Mouse (Mus musculus) midbrain, embryonic 12.5 days (tissue): ENCODE data around the gene Lclat1. TPM values are rescaled to one million over a fixed set of nuclear protein-coding genes. Genes with fewer than 3 reads are reported as not detected.

Experiments used
- ATAC-seq: fragments of 200-750 bp; cut with Nextera tagmentation; 2 replicates; pipeline ENCODE4 v1.8.0; 2017; ENCODE audit warnings: low read depth, moderate TSS enrichment, moderate library complexity; ENCODE audit not compliant: low FRiP score
- H3K27ac ChIP-seq: fragments of 300-500 bp; sonication (generic); replicated peaks from 2 replicates; pipeline ENCODE4 v1.5.1; 2016; ENCODE audit warnings: mild to moderate bottlenecking
- H3K27me3 ChIP-seq: fragments of 300-500 bp; sonication (generic); 2 replicates; pipeline ENCODE4 v1.6.1; 2016; ENCODE audit warnings: mild to moderate bottlenecking
- H3K36me3 ChIP-seq: fragments of 300-500 bp; sonication (generic); 2 replicates; pipeline ENCODE4 v1.6.1; 2016
- H3K4me1 ChIP-seq: fragments of 300-500 bp; sonication (generic); 2 replicates; pipeline ENCODE4 v1.6.1; 2016
- H3K4me2 ChIP-seq: fragments of 300-500 bp; sonication (generic); replicated peaks from 2 replicates; pipeline ENCODE4 v1.6.1; 2016; ENCODE audit warnings: mild to moderate bottlenecking, moderate library complexity
- H3K4me3 ChIP-seq: fragments of 300-500 bp; sonication (generic); 2 replicates; pipeline ENCODE4 v1.5.1; 2016; ENCODE audit warnings: mild to moderate bottlenecking
- H3K9ac ChIP-seq: fragments of 300-500 bp; sonication (generic); replicated peaks from 2 replicates; pipeline ENCODE4 v1.6.1; 2016; ENCODE audit warnings: mild to moderate bottlenecking, moderate library complexity
- H3K9me3 ChIP-seq: fragments of 300-500 bp; sonication (generic); 2 replicates; pipeline ENCODE4 v1.6.1; 2016; ENCODE audit warnings: mild to moderate bottlenecking
- WGBS: fragments of 180-500 bp; shearing (Covaris S2); methylation state at CpG from one replicate; pipeline ENCODE4 v1.1.7; 2016; 5-methylcytosine and 5-hydroxymethylcytosine counted together
- polyA plus RNA-seq: library from polyadenylated mRNA; unstranded; fragments of >200 nt; fragmentation: Nextera tagmentation; extraction: Ambion mirVana; gene quantifications from 2 replicates; pipeline ENCODE4 v1.2.1, GENCODE M21; 2016

The Lclat1 gene
- polyA plus RNA-seq, 1 experiment from 2014 or later, result 8.3 TPM

DNA sequence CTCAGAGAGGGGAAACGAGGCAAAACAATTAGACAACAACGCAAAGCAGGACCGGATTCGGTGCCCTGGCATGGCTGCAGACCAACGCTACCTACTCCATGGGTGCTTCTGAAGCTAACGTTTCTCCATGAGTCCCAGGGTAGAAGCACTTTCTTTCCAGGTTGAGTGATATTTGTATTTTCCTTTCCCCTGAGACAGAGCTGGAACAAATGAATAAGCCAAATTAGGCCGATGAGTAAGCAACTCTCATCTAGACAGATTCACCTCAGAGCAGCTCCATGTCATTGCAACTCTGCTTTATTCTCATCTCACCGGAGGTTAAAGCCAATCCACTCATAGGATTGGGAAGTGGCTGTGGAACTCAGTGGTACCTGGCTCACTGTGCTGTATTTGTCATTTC is 12.2 kb upstream of the Lclat1 start:
- ATAC-seq, result no peak
- H3K4me3 ChIP-seq, result no peak overlapping the region
- H3K4me1 ChIP-seq, result no peaks in the 10 kb centered on the region

DNA sequence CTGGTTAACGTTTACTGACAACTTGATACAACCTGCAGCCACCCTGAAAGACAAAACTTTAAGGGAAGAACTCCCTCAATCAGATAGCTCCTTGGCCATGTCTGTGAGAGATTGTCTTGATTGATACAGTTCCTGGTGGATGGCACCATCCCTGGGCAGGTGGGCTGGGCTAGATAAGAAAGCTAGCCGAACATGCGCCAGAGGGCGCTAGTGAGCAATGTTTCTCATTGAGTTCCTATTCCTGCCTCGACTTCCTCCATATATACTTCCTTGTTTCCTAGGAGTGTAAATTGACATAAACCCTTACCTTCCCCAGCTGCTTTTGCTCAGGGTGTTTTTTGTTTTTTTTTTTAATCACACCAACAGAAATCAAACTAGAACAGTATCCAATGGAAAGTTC is 11.3 kb upstream of the Lclat1 start:
- Histone ChIP-seq H3K36me3 (no peaks in the 10 kb centered on the region), H3K4me1 (no peaks in the 10 kb centered on the region), H3K4me2 (no peak overlapping the region), H3K9me3 (no peaks in the 10 kb centered on the region), H3K9ac (no peak overlapping the region), H3K4me3 (no peak overlapping the region), H3K27ac (no peak overlapping the region), H3K27me3 (peaks cover 13% of the 10 kb centered on the region)
- no peak for ATAC-seq
- WGBS, result 33% methylated on average over 5 of the region's 5 CpGs

More for the DNA sequence above, 12.2 kb upstream of the Lclat1 start:
- Histone ChIP-seq H3K4me2 (no peak overlapping the region), H3K36me3 (no peaks in the 10 kb centered on the region), H3K27ac (no peak overlapping the region), H3K27me3 (peaks cover 13% of the 10 kb centered on the region), H3K9ac (no peak overlapping the region), H3K9me3 (no peaks in the 10 kb centered on the region)
- 91% methylated on average over 8 of the region's 8 CpGs for WGBS

DNA sequence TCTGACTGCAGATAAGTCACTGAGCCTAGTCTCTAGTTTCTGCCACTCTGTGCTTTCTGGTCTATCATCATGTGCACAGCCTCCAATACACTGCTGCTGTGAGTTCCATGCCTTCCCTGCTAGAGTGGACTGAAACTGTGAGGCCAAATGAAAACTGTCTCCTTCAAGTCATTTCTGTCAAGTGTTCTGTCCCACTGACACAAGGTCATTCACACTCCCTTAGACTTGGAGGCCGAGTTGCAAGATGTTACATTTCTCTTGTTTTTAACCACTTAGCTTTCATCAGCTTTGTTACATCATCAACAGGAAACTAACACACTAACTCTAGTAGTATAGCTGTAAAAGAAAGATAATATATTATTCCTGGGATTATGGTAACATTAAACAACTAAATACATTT is 9.1 kb upstream of the Lclat1 start:
- no peak overlapping the region for H3K27ac ChIP-seq
- peaks cover 13% of the 10 kb centered on the region for H3K27me3 ChIP-seq
- 80% methylated on average over 1 of the region's 1 CpGs for WGBS
- no peak for ATAC-seq
- no peak overlapping the region for H3K4me3 ChIP-seq
- no peaks in the 10 kb centered on the region for H3K4me1 ChIP-seq
- no peak overlapping the region for H3K9ac ChIP-seq
- no peak overlapping the region for H3K4me2 ChIP-seq
- H3K36me3 ChIP-seq, result no peaks in the 10 kb centered on the region
- no peaks in the 10 kb centered on the region for H3K9me3 ChIP-seq

GRCm38 (mm10) chr17:73100396-73100795 is 7.4 kb upstream of the Lclat1 start:
- H3K9me3 ChIP-seq, result no peaks in the 10 kb centered on the region
- H3K4me3 ChIP-seq, result no peak overlapping the region
- H3K4me1 ChIP-seq, result no peaks in the 10 kb centered on the region
- H3K9ac ChIP-seq, result no peak overlapping the region
- no peak overlapping the region for H3K27ac ChIP-seq
- H3K27me3 ChIP-seq, result peaks cover 5% of the 10 kb centered on the region
- no peaks in the 10 kb centered on the region for H3K36me3 ChIP-seq
- 89% methylated on average over 5 of the region's 5 CpGs for WGBS
- H3K4me2 ChIP-seq, result no peak overlapping the region
- ATAC-seq, result no peak

GRCm38 (mm10) chr17:73102538-73102937 is 5.2 kb upstream of the Lclat1 start:
- H3K4me1 ChIP-seq, result 0 out of 2 replicates have a peak, but pooled peaks cover 3% of the 10 kb centered on the region
- H3K4me3 ChIP-seq, result no peak overlapping the region
- H3K36me3 ChIP-seq, result no peaks in the 10 kb centered on the region
- 91% methylated on average over 4 of the region's 4 CpGs for WGBS
- peaks cover 7% of the 10 kb centered on the region; the same call in 1 of the 2 replicates for H3K27me3 ChIP-seq
- no peaks in the 10 kb centered on the region for H3K9me3 ChIP-seq
- H3K4me2 ChIP-seq, result no peak overlapping the region
- ATAC-seq, result no peak
- no peak overlapping the region for H3K27ac ChIP-seq
- no peak overlapping the region for H3K9ac ChIP-seq

DNA sequence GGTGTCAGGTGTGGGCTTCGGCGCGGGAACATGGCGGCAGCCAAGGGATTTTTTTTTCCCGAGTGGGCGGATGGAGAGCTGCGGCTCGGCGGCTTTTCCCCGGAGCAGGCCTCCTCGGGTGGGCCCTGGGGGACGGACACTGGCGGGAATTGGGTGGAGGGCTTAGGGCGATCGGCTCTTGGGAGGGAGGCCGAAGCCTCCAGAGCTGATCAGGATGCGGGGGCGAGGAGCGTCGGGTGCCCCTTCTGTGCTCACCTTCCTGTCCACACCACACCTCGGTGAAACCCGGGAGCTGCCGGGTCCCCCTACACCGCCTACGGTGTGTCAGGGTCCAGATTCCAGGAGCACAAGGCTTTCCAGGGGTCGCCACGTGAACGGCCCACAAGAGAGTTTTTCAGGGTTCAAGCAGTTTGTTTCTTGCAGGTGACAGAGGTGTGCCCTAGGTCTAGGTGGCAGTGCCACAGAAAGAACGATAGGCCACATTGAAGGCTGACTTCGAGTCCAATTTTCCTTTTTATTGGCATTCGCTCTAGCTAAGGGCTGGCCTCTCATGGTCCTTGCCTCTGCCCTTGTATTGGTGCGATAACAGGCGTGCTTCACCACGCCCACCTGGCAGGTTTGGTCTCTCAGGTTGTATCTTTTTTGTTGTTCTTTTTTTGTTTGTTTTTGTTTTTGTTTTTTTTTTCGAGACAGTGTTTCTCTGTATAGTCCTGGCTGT is 544 bp downstream of the Lclat1 start:
- Histone ChIP-seq H3K36me3 (no peaks in the 10 kb centered on the region), H3K9ac (peak overlapping the region; percentile 69), H3K4me1 (peaks cover 10% of the 10 kb centered on the region; the same call in 1 of the 2 replicates), H3K27me3 (peaks cover 7% of the 10 kb centered on the region; the same call in 1 of the 2 replicates), H3K4me2 (peak overlapping the region; percentile 88), H3K4me3 (peak overlapping the region; percentile 62), H3K27ac (no peak overlapping the region), H3K9me3 (no peaks in the 10 kb centered on the region)
- peak; percentile 66 for ATAC-seq
- WGBS, result 9% methylated on average over 35 of the region's 35 CpGs

DNA sequence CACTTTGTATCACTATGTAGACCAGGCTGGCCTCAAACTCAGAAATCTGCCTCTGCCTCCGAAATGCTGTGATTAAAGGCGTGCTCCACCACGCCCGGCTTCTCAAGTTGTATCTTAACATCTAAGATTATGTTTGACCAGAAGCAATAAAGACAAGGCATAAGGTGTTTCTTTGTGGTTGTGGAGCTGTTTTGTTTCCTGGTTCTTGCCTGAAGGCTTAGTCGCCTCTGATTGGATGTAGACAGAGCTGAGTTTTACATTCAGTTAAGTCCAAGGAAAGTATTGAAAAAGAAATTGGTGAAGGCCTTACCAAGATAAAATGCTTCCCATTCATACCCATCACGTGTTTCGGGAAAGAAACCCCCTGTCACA is 1.1 kb downstream of the Lclat1 start:
- Histone ChIP-seq H3K9me3 (no peaks in the 10 kb centered on the region), H3K4me2 (peak overlapping the region; percentile 88), H3K9ac (no peak overlapping the region), H3K4me1 (peaks cover 10% of the 10 kb centered on the region; the same call in 1 of the 2 replicates), H3K27me3 (peaks cover 7% of the 10 kb centered on the region; the same call in 1 of the 2 replicates), H3K27ac (no peak overlapping the region), H3K36me3 (no peaks in the 10 kb centered on the region), H3K4me3 (peak overlapping the region; percentile 62; the same call in 1 of the 2 replicates)
- 87% methylated on average over 7 of the region's 7 CpGs for WGBS
- ATAC-seq, result no peak

- Histone ChIP-seq H3K9ac (no peak overlapping the region), H3K27me3 (no peaks in the 10 kb centered on the region), H3K4me2 (no peak overlapping the region), H3K27ac (no peak overlapping the region), H3K36me3 (no peaks in the 10 kb centered on the region), H3K9me3 (no peaks in the 10 kb centered on the region), H3K4me3 (no peak overlapping the region), H3K4me1 (peaks cover 10% of the 10 kb centered on the region; the same call in 1 of the 2 replicates)
- 67% methylated on average over 7 of the region's 7 CpGs for WGBS
- no peak for ATAC-seq
These were observed 4.3 kb downstream of the Lclat1 start for GRCm38 (mm10) chr17:73112128-73112527.

DNA sequence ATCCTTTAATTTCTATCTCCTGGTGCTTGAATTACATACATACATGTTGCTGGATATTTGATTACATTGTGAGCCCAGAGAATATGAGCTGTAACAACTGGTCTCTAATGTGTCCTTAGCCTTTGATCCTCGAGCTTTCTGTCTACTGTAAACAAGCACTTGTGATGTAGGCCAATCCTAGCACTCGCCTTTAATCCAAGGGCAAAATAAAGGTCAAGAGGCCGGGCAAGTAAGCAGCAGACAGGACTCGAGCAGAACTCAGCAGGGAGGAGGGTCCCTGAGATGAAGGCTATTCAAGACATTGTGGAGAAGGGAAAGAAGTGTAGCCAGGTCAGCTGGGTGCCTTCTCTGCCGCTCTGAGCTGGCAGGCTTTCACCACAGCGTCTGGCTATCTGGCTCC is 4.8 kb downstream of the Lclat1 start:
- Histone ChIP-seq H3K4me2 (no peak overlapping the region), H3K9ac (no peak overlapping the region), H3K4me3 (no peak overlapping the region), H3K9me3 (no peaks in the 10 kb centered on the region), H3K4me1 (peaks cover 7% of the 10 kb centered on the region; the same call in 1 of the 2 replicates), H3K27me3 (no peaks in the 10 kb centered on the region), H3K36me3 (no peaks in the 10 kb centered on the region), H3K27ac (no peak overlapping the region)
- ATAC-seq, result no peak
- WGBS, result 12% methylated on average over 6 of the region's 6 CpGs

DNA sequence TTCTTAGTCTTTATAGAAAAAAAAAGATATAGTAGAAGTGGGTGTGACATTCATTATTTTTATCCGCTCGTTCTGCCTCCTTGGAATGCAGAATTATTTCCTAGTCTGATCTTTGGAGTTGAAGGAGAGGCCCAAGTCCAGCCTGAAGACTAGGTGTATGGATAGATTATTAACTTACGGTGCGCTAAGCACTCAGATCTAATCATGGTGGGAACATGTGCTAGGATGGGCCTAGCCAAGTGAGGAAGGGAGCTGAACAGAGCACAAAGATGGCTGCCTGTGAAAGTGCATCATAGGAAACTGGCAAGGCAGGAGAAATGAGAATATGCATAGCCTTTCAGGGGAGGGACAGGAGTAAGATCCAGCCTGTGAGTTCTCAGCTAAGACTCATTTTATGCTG is 5.4 kb downstream of the Lclat1 start:
- Histone ChIP-seq H3K27ac (no peak overlapping the region), H3K9me3 (no peaks in the 10 kb centered on the region), H3K4me3 (no peak overlapping the region), H3K4me2 (no peak overlapping the region), H3K27me3 (no peaks in the 10 kb centered on the region), H3K4me1 (peaks cover 7% of the 10 kb centered on the region; the same call in 1 of the 2 replicates), H3K36me3 (no peaks in the 10 kb centered on the region), H3K9ac (no peak overlapping the region)
- ATAC-seq, result no peak
- 89% methylated on average over 4 of the region's 4 CpGs for WGBS

- Histone ChIP-seq H3K27ac (no peak overlapping the region), H3K4me1 (no peaks in the 10 kb centered on the region), H3K4me2 (no peak overlapping the region), H3K36me3 (no peaks in the 10 kb centered on the region), H3K4me3 (no peak overlapping the region), H3K9ac (no peak overlapping the region), H3K27me3 (no peaks in the 10 kb centered on the region), H3K9me3 (no peaks in the 10 kb centered on the region)
- ATAC-seq, result no peak
- 95% methylated on average over 3 of the region's 3 CpGs for WGBS
These were observed 10.3 kb downstream of the Lclat1 start for GRCm38 (mm10) chr17:73118134-73118533.

DNA sequence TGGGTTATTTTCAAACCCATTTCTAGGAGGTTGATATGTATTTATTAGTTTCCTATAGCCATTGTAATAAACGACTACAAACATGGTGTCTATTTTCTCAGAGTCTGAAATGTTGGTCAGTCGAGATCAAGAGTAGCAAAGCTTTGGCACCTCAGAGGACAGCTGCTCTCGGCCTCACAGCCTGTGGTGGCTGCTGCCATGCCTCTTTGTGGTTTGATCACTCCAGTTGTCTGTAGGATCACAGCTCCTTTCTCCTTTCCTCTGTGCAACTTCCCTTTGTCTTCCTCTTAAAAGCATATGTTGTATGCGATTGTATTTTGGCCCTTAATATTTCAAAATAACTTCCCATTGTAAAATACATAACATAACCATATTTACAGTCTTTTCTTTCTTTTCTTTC is 10.9 kb downstream of the Lclat1 start:
- H3K36me3 ChIP-seq, result no peaks in the 10 kb centered on the region
- no peak overlapping the region for H3K27ac ChIP-seq
- ATAC-seq, result no peak
- H3K4me3 ChIP-seq, result no peak overlapping the region
- no peaks in the 10 kb centered on the region for H3K4me1 ChIP-seq
- H3K4me2 ChIP-seq, result no peak overlapping the region
- no peaks in the 10 kb centered on the region for H3K27me3 ChIP-seq
- 81% methylated on average over 4 of the region's 4 CpGs for WGBS
- H3K9ac ChIP-seq, result no peak overlapping the region
- no peaks in the 10 kb centered on the region for H3K9me3 ChIP-seq

DNA sequence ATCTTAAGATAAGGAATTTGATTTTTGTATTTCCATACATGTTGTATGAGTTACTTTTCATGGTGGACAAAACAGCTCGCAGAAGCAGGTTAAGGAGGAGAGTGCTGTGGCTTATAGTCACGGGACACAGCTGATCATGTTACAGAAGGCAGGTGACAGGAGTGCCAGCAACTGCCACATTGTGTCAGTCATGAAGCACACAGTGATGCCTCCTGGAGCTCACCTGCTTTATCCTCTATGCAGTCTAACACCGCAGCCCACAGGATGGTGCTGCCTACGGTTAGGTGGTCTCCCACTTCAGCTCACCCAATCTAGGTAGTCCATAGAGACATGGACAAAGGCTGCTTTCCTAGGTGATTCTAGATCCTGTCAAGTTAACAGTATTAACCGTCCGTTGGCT is 11.4 kb downstream of the Lclat1 start:
- Histone ChIP-seq H3K4me3 (no peak overlapping the region), H3K4me1 (no peaks in the 10 kb centered on the region), H3K4me2 (no peak overlapping the region), H3K27ac (no peak overlapping the region), H3K9ac (no peak overlapping the region), H3K27me3 (no peaks in the 10 kb centered on the region), H3K36me3 (no peaks in the 10 kb centered on the region), H3K9me3 (no peaks in the 10 kb centered on the region)
- ATAC-seq, result no peak
- 94% methylated on average over 6 of the region's 6 CpGs for WGBS
